Mouse (Mus musculus): ENCODE results near the gene Bcar3. TPM values are rescaled to one million over a fixed set of nuclear protein-coding genes. Genes with fewer than 3 reads are reported as not detected.

Bcar3 gene
- polyA plus RNA-seq, 1 experiment from 2014 or later = 14.1 TPM

- Histone ChIP-seq H3K27me3 (replicated peaks) (no peaks in the 10 kb centered on the region), H3K9me3 (no peaks in the 10 kb centered on the region), H3K4me2 (no peak overlapping the region), H3K9ac (no peak overlapping the region), H3K4me1 (0 out of 2 replicates have a peak, but pooled peaks cover 10% of the 10 kb centered on the region), H3K36me3 (no peaks in the 10 kb centered on the region), H3K27ac (no peak overlapping the region), H3K4me3 (replicated peaks) (no peak overlapping the region)
- no peak for ATAC-seq (ENCODE audit: insufficient read depth, low FRiP score, low read depth)
- 82% methylated on average over 4 of the region's 4 CpGs for WGBS
Measured at GRCm38 (mm10) chr3:122456156-122456555, 162.2 kb downstream of the Bcar3 start.

GRCm38 (mm10) chr3:122456807-122457206, 162.9 kb downstream of the Bcar3 start:
- no peak overlapping the region for H3K9ac ChIP-seq
- 44% methylated on average over 4 of the region's 4 CpGs for WGBS

GRCm38 (mm10) chr3:122457723-122458122, 163.8 kb downstream of the Bcar3 start:
- Histone ChIP-seq H3K9me3 (no peaks in the 10 kb centered on the region), H3K36me3 (no peaks in the 10 kb centered on the region), H3K27me3 (replicated peaks) (no peaks in the 10 kb centered on the region), H3K27ac (no peak overlapping the region), H3K4me3 (replicated peaks) (no peak overlapping the region), H3K4me2 (no peak overlapping the region), H3K9ac (no peak overlapping the region), H3K4me1 (peaks cover 20% of the 10 kb centered on the region)
- 60% methylated on average over 1 of the region's 1 CpGs for WGBS
- no peak for ATAC-seq (ENCODE audit: insufficient read depth, low FRiP score, low read depth)

More at GRCm38 (mm10) chr3:122456807-122457206, 162.9 kb downstream of the Bcar3 start:
- Histone ChIP-seq H3K9me3 (no peaks in the 10 kb centered on the region), H3K4me1 (peaks cover 16% of the 10 kb centered on the region; the same call in 1 of the 2 replicates), H3K4me2 (no peak overlapping the region), H3K27me3 (replicated peaks) (no peaks in the 10 kb centered on the region), H3K27ac (no peak overlapping the region), H3K4me3 (replicated peaks) (no peak overlapping the region), H3K36me3 (no peaks in the 10 kb centered on the region)
- no peak for ATAC-seq (ENCODE audit: insufficient read depth, low FRiP score, low read depth)

GRCm38 (mm10) chr3:122458743-122459142, 164.8 kb downstream of the Bcar3 start:
- Histone ChIP-seq H3K9me3 (no peaks in the 10 kb centered on the region), H3K36me3 (no peaks in the 10 kb centered on the region), H3K4me2 (no peak overlapping the region), H3K4me3 (replicated peaks) (no peak overlapping the region), H3K4me1 (peaks cover 23% of the 10 kb centered on the region), H3K27me3 (replicated peaks) (no peaks in the 10 kb centered on the region), H3K9ac (no peak overlapping the region), H3K27ac (no peak overlapping the region)
- 55% methylated on average over 8 of the region's 8 CpGs for WGBS
- ATAC-seq (ENCODE audit: insufficient read depth, low FRiP score, low read depth) = no peak

GRCm38 (mm10) chr3:122460848-122461511, 167.0 kb downstream of the Bcar3 start:
- Histone ChIP-seq H3K27me3 (replicated peaks) (no peaks in the 10 kb centered on the region), H3K9ac (no peak overlapping the region), H3K27ac (no peak overlapping the region; the same call in 1 of the 2 replicates), H3K4me3 (replicated peaks) (no peak overlapping the region), H3K36me3 (no peaks in the 10 kb centered on the region), H3K4me2 (no peak overlapping the region), H3K4me1 (peaks cover 23% of the 10 kb centered on the region), H3K9me3 (no peaks in the 10 kb centered on the region)
- ATAC-seq (ENCODE audit: insufficient read depth, low FRiP score, low read depth) = no peak
- WGBS = 58% methylated on average over 8 of the region's 8 CpGs

- Histone ChIP-seq H3K27ac (no peak overlapping the region; the same call in 1 of the 2 replicates), H3K9me3 (no peaks in the 10 kb centered on the region), H3K27me3 (replicated peaks) (no peaks in the 10 kb centered on the region), H3K4me1 (peaks cover 23% of the 10 kb centered on the region), H3K4me2 (no peak overlapping the region), H3K9ac (no peak overlapping the region), H3K4me3 (replicated peaks) (no peak overlapping the region), H3K36me3 (no peaks in the 10 kb centered on the region)
- no peak for ATAC-seq (ENCODE audit: insufficient read depth, low FRiP score, low read depth)
- 81% methylated on average over 11 of the region's 11 CpGs for WGBS
Measured at GRCm38 (mm10) chr3:122461512-122461881, 167.6 kb downstream of the Bcar3 start.

- H3K4me3 ChIP-seq (replicated peaks) = no peak overlapping the region
- H3K27me3 ChIP-seq (replicated peaks) = no peaks in the 10 kb centered on the region
- H3K36me3 ChIP-seq = no peaks in the 10 kb centered on the region
- no peak overlapping the region for H3K27ac ChIP-seq
- no peak overlapping the region for H3K9ac ChIP-seq
- peaks cover 23% of the 10 kb centered on the region for H3K4me1 ChIP-seq
- 52% methylated on average over 18 of the region's 18 CpGs for WGBS
- ATAC-seq (ENCODE audit: insufficient read depth, low FRiP score, low read depth) = no peak
- no peaks in the 10 kb centered on the region for H3K9me3 ChIP-seq
- no peak overlapping the region for H3K4me2 ChIP-seq
Measured at GRCm38 (mm10) chr3:122461932-122462871, 168.3 kb downstream of the Bcar3 start.

- no peaks in the 10 kb centered on the region for H3K36me3 ChIP-seq
- H3K9ac ChIP-seq = no peak overlapping the region
- 83% methylated on average over 9 of the region's 9 CpGs for WGBS
- H3K9me3 ChIP-seq = no peaks in the 10 kb centered on the region
- H3K4me2 ChIP-seq = no peak overlapping the region
- no peaks in the 10 kb centered on the region for H3K27me3 ChIP-seq (replicated peaks)
- no peak for ATAC-seq (ENCODE audit: insufficient read depth, low FRiP score, low read depth)
- H3K4me3 ChIP-seq (replicated peaks) = no peak overlapping the region
- no peak overlapping the region for H3K27ac ChIP-seq
- peaks cover 23% of the 10 kb centered on the region for H3K4me1 ChIP-seq
Measured at GRCm38 (mm10) chr3:122463166-122463565, 169.2 kb downstream of the Bcar3 start.

- no peaks in the 10 kb centered on the region for H3K9me3 ChIP-seq
- no peak overlapping the region for H3K27ac ChIP-seq
- H3K27me3 ChIP-seq (replicated peaks) = no peaks in the 10 kb centered on the region
- 0 out of 2 replicates have a peak, but pooled peaks have one; percentile 8 for ATAC-seq (ENCODE audit: insufficient read depth, low FRiP score, low read depth)
- WGBS = 46% methylated on average over 9 of the region's 9 CpGs
- H3K9ac ChIP-seq = no peak overlapping the region
- H3K36me3 ChIP-seq = no peaks in the 10 kb centered on the region
- no peak overlapping the region for H3K4me2 ChIP-seq
- H3K4me3 ChIP-seq (replicated peaks) = no peak overlapping the region
- H3K4me1 ChIP-seq = peaks cover 17% of the 10 kb centered on the region
Measured at GRCm38 (mm10) chr3:122466100-122466730, 172.3 kb downstream of the Bcar3 start.

GRCm38 (mm10) chr3:122467977-122468376, 174.0 kb downstream of the Bcar3 start:
- ATAC-seq (ENCODE audit: insufficient read depth, low FRiP score, low read depth) = no peak
- WGBS = 81% methylated on average over 2 of the region's 2 CpGs

GRCm38 (mm10) chr3:122470326-122471016, 176.5 kb downstream of the Bcar3 start:
- Histone ChIP-seq H3K4me1 (peaks cover 16% of the 10 kb centered on the region), H3K4me2 (no peak overlapping the region), H3K9me3 (no peaks in the 10 kb centered on the region), H3K36me3 (no peaks in the 10 kb centered on the region), H3K27me3 (replicated peaks) (no peaks in the 10 kb centered on the region), H3K4me3 (replicated peaks) (no peak overlapping the region), H3K27ac (peak overlapping the region; percentile 64; the same call in 1 of the 2 replicates), H3K9ac (no peak overlapping the region)
- ATAC-seq (ENCODE audit: insufficient read depth, low FRiP score, low read depth) = peak; percentile 61
- WGBS = 63% methylated on average over 14 of the region's 14 CpGs

More at GRCm38 (mm10) chr3:122467977-122468376, 174.0 kb downstream of the Bcar3 start:
- Histone ChIP-seq H3K4me3 (replicated peaks) (no peak overlapping the region), H3K27ac (no peak overlapping the region), H3K9ac (no peak overlapping the region; the same call in 1 of the 2 replicates), H3K4me2 (no peak overlapping the region), H3K4me1 (peaks cover 11% of the 10 kb centered on the region; the same call in 1 of the 2 replicates), H3K27me3 (replicated peaks) (no peaks in the 10 kb centered on the region), H3K9me3 (no peaks in the 10 kb centered on the region), H3K36me3 (no peaks in the 10 kb centered on the region)

Measured in stomach, embryonic 15.5 days (tissue).